Mouse (Mus musculus): ENCODE data around the gene Gm10324. TPM values are rescaled to one million over a fixed set of nuclear protein-coding genes. Genes with fewer than 3 reads are reported as not detected.
"Not testable (repeated sequence)": the region's sequence is repeated elsewhere in the genome, so short reads cannot be mapped to it uniquely, and the experiment has no call there.

Gm10324 gene
- not detected for total RNA-seq (2021)

- intact Hi-C loops (cut with DNase I); DNase-seq (ENCODE audit: low spot score): not testable (repeated sequence)
These were observed at the start of gene Gm10324 for GRCm38 (mm10) chr13:66119247-66119646. Gm10324 (plus strand) TSS chr13:66119547.

Other genes starting within 250 kb of the Gm10324 start
- gene Gm10772, start 108.0 kb downstream of the Gm10324 start, total RNA-seq (2021): not detected

Data from heart, postnatal 25 days (tissue).